Mouse (Mus musculus): ENCODE measurements around the gene Mettl26.

- TF ChIP-seq POLR2A (IDR thresholded peaks at IDR 0.05; ENCODE audit: insufficient read length, low read depth) (no peak), MYOG (IDR thresholded peaks at IDR 0.05; ENCODE audit: control insufficient read depth in 1 of 3, insufficient read depth in 1 of 3, insufficient read length in 2 of 3, low read depth in 2 of 3) (no peak), POLR2AphosphoS2 (IDR thresholded peaks at IDR 0.05; ENCODE audit: insufficient read length, low read depth) (no peak), MYOD1 (IDR thresholded peaks at IDR 0.05; ENCODE audit: control insufficient read depth in 1 of 3, insufficient read length in 2 of 3, low read depth in 2 of 3) (no peak), MAX (IDR thresholded peaks at IDR 0.05; ENCODE audit: low read depth) (no peak)
These were observed 20.5 kb downstream of the Mettl26 start for GRCm38 (mm10) chr17:25895415-25895814.
